In genomic region chr12:111533096-111533794, GRCm38 (mm10) we compare ENCODE assay signal across 18 mouse cellular contexts. TPM values are rescaled to one million over a fixed set of nuclear protein-coding genes. Genes with fewer than 3 reads are reported as not detected.
"Had no signal": no experiment of that assay in that cellular context is flagged by ENCODE, and none has a peak within 500 bp of the region (broad histone marks: within the 10 kb centered on the region; RNA-seq: fewer than 3 reads in every experiment).

No protein-coding gene starts in this region.

- H3K9me3 ChIP-seq: limb, embryonic 12.5 days; liver, embryonic 13.5 days; lung, embryonic 15.5 days; megakaryocyte, embryonic 14.5 days; midbrain, embryonic 15.5 days; neural tube, embryonic 13.5 days had no signal

- H3K27me3 ChIP-seq: lung, embryonic 15.5 days; midbrain, embryonic 15.5 days; neural tube, embryonic 13.5 days had no signal

- H3K27ac ChIP-seq: limb, embryonic 12.5 days; liver, embryonic 13.5 days; lung, embryonic 15.5 days; macrophage; midbrain, embryonic 15.5 days; neural tube, embryonic 13.5 days; stomach, postnatal 0 days had no signal

- DNase-seq: kidney, adult 2 months; kidney, postnatal 10 days; liver; liver, embryonic 13.5 days; liver, postnatal 0 days; lung, postnatal 14 days; retina, postnatal 1 day; thymus, postnatal 4 days had no signal

- H3K9ac ChIP-seq: limb, embryonic 12.5 days; liver, embryonic 13.5 days; liver, postnatal 0 days; lung, embryonic 15.5 days; midbrain, embryonic 15.5 days; neural tube, embryonic 13.5 days had no signal

- H3K4me2 ChIP-seq: limb, embryonic 12.5 days; liver, embryonic 13.5 days; lung, embryonic 15.5 days; midbrain, embryonic 11.5 days; midbrain, embryonic 15.5 days; neural tube, embryonic 13.5 days had no signal

- ATAC-seq: intestine, embryonic 16.5 days; liver, postnatal 0 days; midbrain, embryonic 15.5 days had no signal

- H3K36me3 ChIP-seq: limb, embryonic 12.5 days; liver, embryonic 13.5 days; lung, embryonic 15.5 days; midbrain, embryonic 15.5 days; neural tube, embryonic 13.5 days had no signal

- H3K4me3 ChIP-seq: limb, embryonic 12.5 days; liver, embryonic 13.5 days; lung, embryonic 15.5 days; megakaryocyte, embryonic 14.5 days; midbrain, embryonic 15.5 days; neural tube, embryonic 13.5 days had no signal

RNA-seq across cellular contexts. Expression of gene Gm266, which starts 47.6 kb away (rescaled TPM):
- total RNA-seq: monocyte, adult 5-6 weeks had no signal
- polyA plus RNA-seq: macrophage had no signal
